In genomic region chr10:81342686-81343505, GRCm38 (mm10) we compare ENCODE assay signal across 9 mouse cellular contexts. TPM values are rescaled to one million over a fixed set of nuclear protein-coding genes. Genes with fewer than 3 reads are reported as not detected.
A peak's percentile ranks its signal among the peaks of the same experiment; 100 is the strongest.
DNase-seq lines count a peak whose midpoint lies in the region; ATAC-seq lines count a peak whose summit lies in the region.
"Had no signal": no experiment of that assay in that cellular context is flagged by ENCODE, and none has a peak within 500 bp of the region (broad histone marks: within the 10 kb centered on the region; RNA-seq: fewer than 3 reads in every experiment).

Gene Gipc3, minus strand, starts transcription at chr10:81343266.

- peak within 1 kb of the TSS; percentile 93 for H3K4me3 ChIP-seq in megakaryocyte, embryonic 14.5 days (replicated peaks)
- peak within 1 kb of the TSS; percentile 45 for H3K4me3 ChIP-seq in embryonic facial prominence, embryonic 15.5 days (replicated peaks)
- H3K4me3 ChIP-seq in midbrain, embryonic 16.5 days (ENCODE audit: low read depth, low read length) = peak within 1 kb of the TSS; percentile 43

- H3K9ac ChIP-seq in embryonic facial prominence, embryonic 15.5 days = peak within 1 kb of the TSS; percentile 24; the same call in 1 of the 2 replicates
- H3K9ac ChIP-seq in midbrain, embryonic 16.5 days (ENCODE audit: low read depth, low read length) = peak within 1 kb of the TSS; percentile 63

- H3K4me1 ChIP-seq in megakaryocyte, embryonic 14.5 days = peaks cover 83% of the 10 kb centered on the region
- peaks cover 29% of the 10 kb centered on the region for H3K4me1 ChIP-seq in embryonic facial prominence, embryonic 15.5 days
- H3K4me1 ChIP-seq in midbrain, embryonic 16.5 days (ENCODE audit: control insufficient read depth, insufficient read depth, low read length) = peaks cover 15% of the 10 kb centered on the region

- no peaks in the 10 kb centered on the region for H3K9me3 ChIP-seq in megakaryocyte, embryonic 14.5 days
- H3K9me3 ChIP-seq in embryonic facial prominence, embryonic 15.5 days (replicated peaks) = no peaks in the 10 kb centered on the region
- no peaks in the 10 kb centered on the region for H3K9me3 ChIP-seq in midbrain, embryonic 16.5 days (replicated peaks; ENCODE audit: control insufficient read depth, low read length, poor library complexity, severe bottlenecking)

- H3K27me3 ChIP-seq in megakaryocyte, embryonic 14.5 days (replicated peaks) = peaks cover 12% of the 10 kb centered on the region
- peaks cover 51% of the 10 kb centered on the region for H3K27me3 ChIP-seq in embryonic facial prominence, embryonic 15.5 days
- peaks cover 38% of the 10 kb centered on the region for H3K27me3 ChIP-seq in midbrain, embryonic 16.5 days (ENCODE audit: control insufficient read depth, insufficient read depth, low read depth, low read length)

- peak within 1 kb of the TSS; percentile 77 for H3K4me2 ChIP-seq in embryonic facial prominence, embryonic 15.5 days (replicated peaks)
- H3K4me2 ChIP-seq in midbrain, embryonic 16.5 days (ENCODE audit: low read length) = peak within 1 kb of the TSS; percentile 71

- DNase-seq in induced T-regulatory cell, adult 2 months (ENCODE audit: low read depth) = peak; percentile 54
- DNase-seq in yolk sac, embryonic 10.5 days (ENCODE audit: low spot score) = no peak
- no peak for DNase-seq in frontal cortex, adult 2 months (ENCODE audit: extremely low spot score in 1 of 2, low spot score in 1 of 2)

- no peak within 1 kb of the TSS for H3K27ac ChIP-seq in embryonic facial prominence, embryonic 15.5 days (replicated peaks)
- no peak within 1 kb of the TSS for H3K27ac ChIP-seq in midbrain, embryonic 16.5 days (ENCODE audit: low read length)

- ATAC-seq in megakaryocyte, adult 5-6 weeks (ENCODE audit: poor library complexity, severe bottlenecking) = no peak
- no peak for ATAC-seq in embryonic facial prominence, embryonic 15.5 days (ENCODE audit: insufficient number of reproducible peaks, low FRiP score, low TSS enrichment, low read depth)
- no peak for ATAC-seq in midbrain, embryonic 16.5 days
- no peak for ATAC-seq in megakaryocyte progenitor cell, adult 5-6 weeks (replicated peaks; ENCODE audit: poor library complexity)

- WGBS in embryonic facial prominence, embryonic 15.5 days = 6% methylated on average over 57 of the region's 67 CpGs
- 4% methylated on average over 64 of the region's 67 CpGs for WGBS in midbrain, embryonic 16.5 days

- peaks cover 36% of the 10 kb centered on the region for H3K36me3 ChIP-seq in megakaryocyte, embryonic 14.5 days (replicated peaks; ENCODE audit: low read length)
- H3K36me3 ChIP-seq in embryonic facial prominence, embryonic 15.5 days = peaks cover 12% of the 10 kb centered on the region
- H3K36me3 ChIP-seq in midbrain, embryonic 16.5 days (ENCODE audit: control insufficient read depth, insufficient read depth, low read length) = no peaks in the 10 kb centered on the region

RNA-seq across cellular contexts. Expression of gene Gipc3, which starts in this region (rescaled TPM):
- polyA plus RNA-seq in megakaryocyte, embryonic 14.5 days (2012; ENCODE audit: insufficient read depth, low replicate concordance) = 2.9 and 11.0 TPM in 2 replicates
- total RNA-seq in megakaryocyte, adult 5-6 weeks (2015) = not detected in 2 replicates
- not detected in 2 replicates for total RNA-seq in megakaryocyte, adult 5-6 weeks (2017)
- polyA plus RNA-seq in embryonic facial prominence, embryonic 15.5 days (2015; fragmentation: Nextera tagmentation; extraction: Ambion mirVana) = 0.29 and 0.35 TPM in 2 replicates
- polyA plus RNA-seq in midbrain, embryonic 16.5 days (2015; fragmentation: Nextera tagmentation; extraction: Ambion mirVana) = not detected in 2 replicates
- 0.32 TPM in 1 of 2 replicates, not detected in the other for total RNA-seq in megakaryocyte progenitor cell, adult 5-6 weeks (2015)
- total RNA-seq in megakaryocyte progenitor cell, adult 5-6 weeks (2017) = 0.17 TPM in 1 of 2 replicates, not detected in the other
- polyA plus RNA-seq in frontal cortex, adult 2 months (2012; rRNA removed) = 0.96 and 1.1 TPM in 2 replicates
- total RNA-seq: common myeloid progenitor, adult 5-6 weeks had no signal

Comparison
In these comparisons a context has a peak if more than half of its experiments do, and no peak if none do; other contexts are left out.
1. H3K4me3 ChIP-seq: peak in every context shown above with its lines; median percentile 93 in megakaryocyte, embryonic 14.5 days; 45 in embryonic facial prominence, embryonic 15.5 days; 43 in midbrain, embryonic 16.5 days.